Mouse (Mus musculus) kidney, postnatal 4 days (tissue): ENCODE results near the gene Krt27.

ENCODE experiments used
- DNase-seq, 2 experiments: peaks; one replicate each; pipeline ENCODE4 v3.0.0; 2021; ENCODE audit warnings: mixed read lengths in 2 of 2

Gene Krt27

DNA sequence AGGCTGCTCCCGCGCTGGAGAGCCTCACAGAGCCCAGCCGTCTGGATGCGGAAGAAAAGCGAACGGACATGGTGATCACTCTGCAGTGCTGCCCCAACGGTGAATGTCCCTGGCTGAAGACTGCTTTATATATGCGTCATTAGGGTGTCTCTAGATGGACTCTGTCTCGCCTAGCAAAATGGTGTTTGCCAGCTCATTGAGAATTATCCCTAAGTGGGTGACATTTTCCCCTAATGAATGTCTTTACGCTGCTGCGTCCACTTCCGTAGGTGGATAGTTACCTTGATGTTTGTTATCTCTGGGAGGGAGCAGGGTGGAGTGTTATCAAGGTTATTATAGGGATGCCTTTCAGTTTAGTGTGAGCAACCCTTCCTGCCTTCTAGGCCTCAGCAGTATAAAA lies at the start of gene Krt27:
Gene Krt27 (minus strand): TSS at position 101 of the 400 bp plus-strand sequence.
- DNase-seq, result no peak

DNA sequence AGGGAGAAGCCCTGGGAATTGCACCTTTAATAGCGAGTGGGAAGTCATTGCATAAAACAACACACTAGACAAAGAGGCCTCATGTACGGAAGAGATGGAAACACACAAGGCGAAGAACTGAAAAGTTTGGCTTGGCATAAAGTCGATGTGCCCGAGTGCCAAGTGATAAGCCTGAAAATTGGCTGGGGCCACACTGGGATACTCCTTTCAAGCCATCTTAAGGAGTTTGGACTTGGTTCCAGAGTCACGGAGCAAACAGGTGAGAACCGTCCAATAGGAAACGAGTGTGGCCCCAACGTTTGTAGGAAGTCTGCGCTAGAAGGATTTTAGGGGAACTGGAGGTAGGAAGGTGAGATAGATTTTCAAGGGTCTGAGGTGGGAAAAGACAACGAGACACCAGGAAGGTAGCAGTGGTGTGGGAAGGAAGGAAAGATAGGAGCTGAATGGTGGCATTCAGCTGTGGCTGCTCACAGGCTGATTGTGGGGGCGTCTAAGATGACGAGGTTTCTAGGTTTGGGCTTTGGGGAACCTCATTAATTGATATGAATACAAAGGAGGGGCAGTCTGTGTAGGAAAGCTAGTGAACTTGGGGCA lies 49.1 kb upstream of the Krt27 start:
- DNase-seq, result no peak

DNA sequence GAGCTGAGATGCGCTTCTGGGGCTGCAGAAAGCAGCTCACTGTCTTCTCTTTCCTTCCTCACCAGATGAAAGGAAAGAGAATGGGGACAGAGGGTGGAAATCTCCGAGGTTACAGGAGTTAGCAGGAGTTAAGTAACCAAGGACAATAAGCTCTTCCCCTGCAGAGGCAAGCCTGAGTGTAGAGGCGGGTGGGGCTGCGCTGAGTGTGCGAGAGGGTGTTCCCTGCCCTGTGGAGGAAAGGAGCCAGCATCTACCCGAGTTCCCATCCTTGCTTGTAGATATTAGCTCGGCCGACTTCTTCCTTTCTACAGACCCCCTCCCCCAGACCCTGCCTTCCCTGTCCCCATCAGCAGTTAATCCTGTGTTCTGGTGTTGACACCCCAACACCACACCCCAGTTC lies 47.9 kb upstream of the Krt27 start:
- DNase-seq, result no peak

DNA sequence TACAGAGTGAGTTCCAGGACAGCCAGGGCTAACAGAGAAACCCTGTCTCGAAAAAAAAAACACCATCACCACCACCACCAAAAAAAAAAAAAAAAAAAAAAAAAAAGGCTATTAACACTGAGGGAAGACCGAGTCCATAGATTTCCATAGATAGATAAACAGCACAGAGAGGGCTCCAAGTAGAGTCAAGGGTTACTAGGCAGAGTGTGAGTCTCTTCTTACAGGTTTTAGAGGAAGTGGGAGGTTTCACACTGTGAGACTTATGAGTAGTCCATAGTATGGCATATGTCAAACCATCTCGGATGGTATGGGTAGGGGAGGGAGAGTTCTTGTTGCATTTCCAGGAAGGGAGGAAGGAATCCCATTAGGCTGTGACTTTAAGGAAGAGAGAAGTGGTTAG lies 47.2 kb upstream of the Krt27 start:
- no peak for DNase-seq

DNA sequence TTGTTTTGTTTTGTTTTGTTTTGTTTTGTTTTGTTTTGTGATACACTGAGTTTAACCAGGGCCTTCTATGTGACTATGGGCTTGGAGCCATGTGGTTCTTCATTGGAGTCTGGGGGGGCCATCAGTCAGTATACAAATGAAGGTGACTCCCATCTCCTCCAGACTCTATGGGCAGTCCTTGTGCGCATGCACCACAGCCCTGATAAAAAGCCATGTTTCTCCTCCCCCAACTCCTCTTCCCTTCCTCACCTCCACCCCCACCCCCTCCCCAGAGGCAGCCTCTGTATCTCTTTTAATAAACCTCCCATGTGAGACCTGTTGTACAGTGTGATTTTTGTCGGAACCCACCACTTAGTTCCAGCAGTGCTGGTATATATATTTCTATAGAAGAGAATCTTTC lies 45.8 kb upstream of the Krt27 start:
- no peak for DNase-seq

DNA sequence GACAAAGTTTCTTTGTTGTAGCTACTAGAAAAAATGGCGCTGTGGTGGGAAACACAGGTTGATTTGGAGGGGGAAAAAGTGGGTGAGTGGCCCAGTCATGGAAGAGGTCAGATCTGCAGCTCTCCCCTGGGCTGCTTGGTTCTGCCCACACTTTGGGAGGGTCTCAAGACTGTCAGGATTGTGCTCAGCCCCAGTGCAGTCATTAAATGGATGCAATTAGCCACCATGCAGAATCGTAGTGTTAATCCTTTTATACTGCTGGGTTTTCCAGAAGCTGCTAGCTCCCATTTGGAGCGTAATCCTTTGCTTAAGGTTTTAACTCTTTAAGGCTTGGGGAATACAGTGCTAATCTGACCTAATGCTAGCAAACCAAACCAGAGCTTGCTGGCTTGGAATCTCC lies 45.1 kb upstream of the Krt27 start:
- no peak for DNase-seq

DNA sequence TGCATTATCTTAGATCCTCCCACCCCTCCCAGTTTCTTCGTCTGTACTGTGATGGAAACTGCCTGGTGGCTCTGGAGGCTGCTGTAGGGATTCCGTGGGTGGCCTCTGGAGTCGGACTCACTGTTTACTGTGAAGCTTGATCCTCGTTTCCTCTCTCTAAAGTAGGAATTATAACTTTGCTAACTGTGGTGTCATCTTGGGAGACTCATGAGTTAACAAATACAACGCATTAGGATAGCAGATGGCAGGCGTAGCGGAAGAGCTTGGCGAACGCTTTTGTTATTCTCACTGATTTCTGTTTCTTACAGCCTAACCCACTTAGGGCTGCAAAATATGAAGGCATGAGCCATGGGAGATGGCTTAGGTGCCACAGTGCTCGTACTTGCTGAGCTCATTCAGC lies 41.6 kb upstream of the Krt27 start:
- DNase-seq, result no peak

DNA sequence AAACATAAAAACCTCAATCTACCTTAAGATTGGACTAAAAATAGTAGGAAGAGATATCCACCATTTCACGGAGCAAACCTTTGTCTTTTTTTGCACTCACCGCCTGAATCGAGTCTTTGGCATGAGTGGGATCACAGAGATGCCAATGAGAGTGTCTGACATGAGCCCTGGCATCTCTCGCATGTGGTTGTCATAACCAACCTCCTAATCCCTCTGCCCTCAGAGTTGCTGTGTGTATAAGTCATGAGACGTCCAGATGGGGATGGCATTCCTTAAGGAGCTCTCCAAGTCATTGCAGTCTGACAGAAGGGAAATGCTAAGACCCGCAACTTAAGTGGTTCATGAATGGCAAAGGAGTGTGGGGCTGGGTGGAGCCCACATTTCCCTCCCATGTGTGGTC lies 40.5 kb upstream of the Krt27 start:
- no peak for DNase-seq

DNA sequence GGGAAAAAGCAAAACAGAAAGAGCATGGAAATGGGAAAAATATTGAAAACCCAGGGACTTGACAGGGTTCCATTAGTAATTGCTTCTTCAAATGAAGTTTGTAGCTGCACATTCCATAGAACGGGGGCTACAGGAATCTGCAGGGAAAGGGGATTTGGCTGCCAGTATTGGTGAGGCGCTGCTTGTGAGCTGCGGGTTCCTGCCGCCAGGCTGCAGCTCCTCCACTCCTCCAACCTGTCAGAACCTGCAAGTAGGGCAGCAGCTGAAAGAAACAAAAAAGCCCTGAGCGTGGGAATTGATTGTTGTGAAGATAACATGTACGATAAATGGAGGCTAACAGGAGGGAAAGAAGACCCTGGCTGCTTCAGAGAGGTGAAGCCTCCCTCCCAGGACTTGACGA lies 40.0 kb upstream of the Krt27 start:
- DNase-seq, result no peak

DNA sequence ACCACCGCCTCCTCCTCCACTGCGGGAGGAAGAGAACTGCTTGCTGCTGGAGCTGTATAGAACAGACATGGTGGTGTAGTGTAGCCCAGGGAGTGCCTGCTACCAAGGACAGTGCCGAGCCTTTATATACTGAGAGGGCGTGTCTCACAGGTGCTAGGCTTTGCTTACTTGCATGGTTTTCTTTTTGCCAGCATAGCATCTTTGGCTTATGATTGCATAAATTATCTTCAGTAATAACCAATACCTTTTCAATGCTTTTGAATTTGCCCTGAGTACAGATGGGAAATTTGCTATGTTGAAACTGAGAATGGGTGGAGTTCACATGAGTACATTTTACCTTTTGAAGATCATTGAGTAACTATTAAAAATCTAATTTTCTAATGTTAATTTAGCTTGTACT lies 38.4 kb upstream of the Krt27 start, which contains the start of gene Krt10:
Gene Krt10 (minus strand): TSS at position 101 of the 400 bp plus-strand sequence.
- DNase-seq, result no peak

DNA sequence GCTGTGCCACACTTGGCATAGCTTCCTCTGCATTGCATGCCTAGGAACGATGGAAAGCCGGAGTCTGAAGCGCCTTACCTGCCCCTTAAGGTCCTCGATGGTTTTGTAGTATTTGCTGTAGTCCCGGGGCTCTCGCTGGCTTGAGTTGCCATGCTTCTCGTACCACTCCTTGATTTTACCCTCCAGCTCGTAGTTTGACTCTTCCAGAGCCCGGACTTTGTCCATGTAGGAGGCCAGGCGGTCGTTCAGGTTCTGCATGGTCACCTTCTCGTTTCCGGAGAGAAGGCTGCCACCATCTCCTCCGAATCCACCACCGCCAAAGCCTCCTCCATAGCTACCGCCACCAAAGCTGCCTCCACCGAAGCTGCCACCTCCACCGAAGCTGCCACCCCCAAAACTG lies 37.8 kb upstream of the Krt27 start:
- DNase-seq, result peak; percentile 6 to 15

DNA sequence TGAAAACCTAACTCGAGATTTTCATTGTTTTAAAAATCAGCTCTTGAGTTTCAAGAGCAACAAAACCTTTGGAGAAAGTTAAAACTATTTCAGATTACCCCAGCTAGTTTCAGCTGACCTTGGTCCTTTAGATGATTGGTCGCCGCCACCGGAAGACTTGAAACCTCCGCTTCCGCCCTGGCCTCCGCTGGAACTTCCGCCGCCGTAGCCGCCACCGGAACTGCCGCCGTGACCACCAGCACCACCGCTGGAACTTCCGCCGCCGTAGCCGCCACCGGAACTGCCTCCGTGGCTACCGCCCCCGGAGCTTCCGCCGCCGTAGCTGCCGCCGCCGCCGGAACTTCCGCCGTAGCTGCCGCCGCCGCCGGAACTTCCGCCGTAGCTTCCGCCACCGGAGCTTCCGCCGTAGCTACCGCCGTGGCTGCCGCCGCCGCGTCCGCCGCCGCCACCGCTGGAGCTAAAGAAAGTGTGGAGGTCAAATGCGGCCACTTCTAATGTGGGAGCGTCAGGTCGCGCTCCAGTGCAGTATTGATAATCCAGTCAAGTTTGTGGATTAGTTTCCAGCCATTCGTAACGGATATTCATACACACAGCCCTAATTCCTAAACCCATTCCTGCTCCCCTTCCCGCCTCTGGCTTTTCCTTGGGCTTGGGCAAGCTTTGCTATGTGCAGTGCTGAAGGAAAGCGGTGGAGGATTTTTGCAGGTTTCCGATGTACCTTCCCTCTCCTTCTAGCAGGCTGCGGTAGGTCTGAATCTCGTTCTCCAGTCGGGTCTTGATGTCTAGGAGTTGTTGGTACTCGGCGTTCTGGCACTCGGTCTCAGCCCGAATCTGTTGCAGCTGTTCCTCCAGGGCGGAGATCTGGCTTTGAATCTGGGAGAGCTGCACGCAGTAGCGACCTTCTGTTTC lies 35.2 kb upstream of the Krt27 start:
- peak; percentile 92 to 95 for DNase-seq

DNA sequence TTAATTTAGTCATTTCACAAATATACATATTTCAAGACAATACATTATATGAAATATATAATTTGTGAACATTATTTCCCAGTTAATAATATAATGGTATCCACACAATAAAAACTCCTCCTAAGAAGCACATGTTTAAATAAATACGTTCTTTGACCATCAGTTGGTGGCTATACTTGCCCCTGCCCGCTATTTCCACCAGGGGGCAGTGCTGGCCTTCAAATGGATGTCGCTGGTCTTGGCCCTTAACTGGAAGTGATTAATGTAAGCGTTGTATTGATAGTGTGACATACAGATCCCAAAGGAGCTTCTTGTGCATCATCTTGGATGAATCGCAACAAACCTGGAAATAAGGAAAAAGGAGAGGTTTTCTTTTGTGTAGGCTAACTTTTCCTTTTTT lies 28.7 kb upstream of the Krt27 start:
- peak; percentile 82 to 83 for DNase-seq

DNA sequence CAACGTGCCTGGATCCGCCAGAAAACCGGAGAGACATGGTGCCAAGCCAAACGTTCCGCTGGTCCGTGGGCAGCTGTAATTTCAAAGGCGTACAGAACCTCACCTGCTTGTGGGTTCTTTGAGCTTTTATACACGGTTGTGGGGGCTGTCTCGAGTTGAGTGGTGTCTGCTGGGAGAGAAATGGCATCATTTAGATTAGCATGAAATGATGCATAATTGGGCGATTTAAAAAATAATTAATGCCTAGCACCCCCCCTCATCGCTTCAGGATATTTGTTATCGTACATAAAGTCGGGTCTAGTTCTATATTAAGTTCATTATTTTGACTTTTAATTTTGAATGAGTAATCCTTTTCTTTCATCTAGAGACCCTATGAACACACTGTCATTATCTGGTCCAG lies 23.9 kb upstream of the Krt27 start, which contains the start of gene Krt28:
Gene Krt28 (minus strand): TSS at position 101 of the 400 bp plus-strand sequence.
- no peak for DNase-seq

DNA sequence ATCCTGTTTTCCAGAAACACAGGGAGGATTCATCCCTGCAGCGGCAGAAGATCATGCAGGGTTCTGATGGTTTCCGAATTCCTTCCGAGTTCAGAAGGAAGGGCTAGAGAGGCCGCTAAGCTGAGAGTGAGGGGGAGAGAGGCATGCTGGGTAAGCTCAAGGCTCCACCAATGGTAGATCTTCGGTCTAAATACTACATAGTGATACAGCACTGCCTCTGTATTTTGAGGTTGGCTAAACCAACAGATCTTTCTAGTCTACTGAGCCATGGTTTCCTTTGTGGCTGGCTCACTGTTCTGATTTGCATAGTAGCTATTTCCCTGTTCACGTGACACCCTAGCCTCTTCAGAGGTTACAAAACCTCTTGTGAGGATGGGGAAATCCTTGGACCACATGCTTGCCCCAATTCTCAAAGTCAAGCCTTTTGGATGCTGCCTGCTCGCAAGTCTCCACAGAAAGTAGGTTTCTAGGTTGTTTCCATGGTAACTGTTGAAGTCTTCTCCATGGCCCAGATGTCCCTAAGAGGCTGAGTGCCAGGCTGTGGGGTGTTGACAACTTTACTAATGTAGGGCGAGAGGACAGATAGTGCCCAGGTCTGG lies 19.0 kb upstream of the Krt27 start:
- DNase-seq, result no peak

DNA sequence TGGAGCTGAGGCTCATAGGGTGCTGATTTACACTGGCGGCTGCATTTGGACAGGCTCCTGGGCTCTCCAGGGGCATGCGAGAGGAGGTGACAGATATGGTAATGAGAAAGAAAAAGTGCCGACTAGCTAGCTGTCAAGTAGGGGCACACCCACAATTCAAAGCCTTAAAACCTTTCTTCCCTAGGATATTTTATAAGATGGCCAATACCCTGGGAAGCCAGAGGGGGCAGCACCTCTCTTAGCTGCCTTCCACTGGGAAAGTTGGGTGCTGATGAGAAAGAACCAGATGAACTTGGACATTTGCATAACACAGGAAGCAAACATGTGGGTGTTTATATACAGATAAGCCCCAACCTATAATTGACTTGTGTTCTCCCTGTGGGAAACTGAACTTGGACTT lies 18.3 kb upstream of the Krt27 start:
- DNase-seq, result peak; percentile 35 to 42

DNA sequence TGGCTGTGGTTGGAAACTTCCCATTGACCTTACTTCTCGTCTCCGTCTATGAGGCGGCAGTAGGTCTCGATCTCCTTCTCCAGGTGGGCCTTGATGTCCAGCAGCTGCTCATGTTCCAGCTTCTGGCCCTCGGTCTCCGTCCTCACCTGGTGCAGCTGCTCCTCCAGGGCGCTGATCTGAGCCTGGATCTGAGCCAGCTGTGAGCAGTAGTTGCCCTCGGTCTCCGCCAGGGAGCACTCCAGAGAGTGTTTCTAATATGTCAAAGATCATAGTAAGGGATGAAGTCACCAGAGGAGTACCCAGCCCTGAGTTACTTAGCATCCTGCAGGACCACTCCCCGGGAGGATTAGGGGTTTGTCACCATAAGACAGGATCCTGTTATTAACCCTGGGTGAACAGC lies 15.9 kb upstream of the Krt27 start:
- DNase-seq, result peak; percentile 46 to 47

DNA sequence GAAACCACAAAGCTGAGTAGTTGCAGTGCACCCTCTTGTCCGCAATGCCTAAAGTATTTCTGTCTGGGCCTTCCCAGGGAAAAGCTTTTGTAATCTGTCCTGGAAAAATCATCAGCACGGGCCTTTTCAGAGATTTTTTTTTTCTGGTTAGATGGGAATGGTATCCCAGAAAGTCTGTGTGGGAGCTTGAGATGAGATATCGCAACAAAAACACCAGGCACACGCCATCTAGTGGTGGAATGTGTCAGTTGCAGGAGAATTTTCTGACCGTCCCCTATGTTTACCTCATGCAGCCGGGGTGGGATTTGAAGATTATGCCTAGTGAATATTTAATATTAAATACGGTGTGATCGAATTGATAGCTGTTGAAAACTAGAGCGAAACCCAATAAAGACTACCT lies 13.5 kb upstream of the Krt27 start:
- peak; percentile 45 to 47 for DNase-seq

DNA sequence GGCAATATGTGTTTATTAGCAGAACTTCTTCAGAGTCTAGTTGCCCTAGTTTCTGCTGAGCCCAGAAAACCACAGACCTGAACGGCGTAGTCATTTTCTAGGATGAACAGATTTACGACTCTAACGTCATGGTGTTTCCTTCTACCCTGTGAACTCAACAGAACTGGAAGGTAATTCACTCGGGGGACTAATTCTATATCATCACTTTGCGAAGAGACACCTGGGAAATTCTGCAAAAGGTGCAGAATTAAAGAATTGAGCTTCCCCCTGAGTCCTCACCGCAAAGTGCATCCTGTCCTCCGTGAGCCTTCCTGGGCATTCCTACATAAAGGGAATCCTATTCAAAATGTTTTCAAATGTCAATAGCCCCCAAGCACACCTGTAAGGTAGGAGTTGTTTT lies 10.5 kb upstream of the Krt27 start:
- no peak for DNase-seq

DNA sequence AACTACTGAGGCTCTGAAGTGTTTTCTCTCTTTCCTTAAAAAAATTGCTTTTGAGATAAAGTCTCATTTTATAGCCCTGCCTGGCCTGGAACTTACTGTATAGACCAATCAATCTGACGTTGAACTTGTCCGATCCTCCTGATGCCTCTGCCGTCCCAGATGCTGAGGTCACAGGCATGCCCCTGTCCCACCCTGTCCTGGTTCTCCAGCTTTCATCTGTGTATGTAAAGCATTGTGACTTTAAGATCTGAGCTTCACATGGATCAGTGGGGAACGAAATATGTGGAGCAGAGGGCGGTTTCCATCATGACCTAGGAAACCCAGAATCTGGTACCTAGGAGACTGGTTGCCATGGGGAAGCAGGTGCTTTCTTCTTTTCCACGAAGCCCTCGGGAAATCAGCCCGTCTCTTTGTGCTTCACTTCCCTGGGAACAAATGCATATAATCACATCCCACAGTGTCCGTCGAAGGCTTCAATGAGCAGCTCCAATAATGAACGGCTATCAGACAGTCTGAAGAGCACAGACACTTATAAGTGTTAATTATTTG lies 11.5 kb downstream of the Krt27 start:
- DNase-seq, result no peak

DNA sequence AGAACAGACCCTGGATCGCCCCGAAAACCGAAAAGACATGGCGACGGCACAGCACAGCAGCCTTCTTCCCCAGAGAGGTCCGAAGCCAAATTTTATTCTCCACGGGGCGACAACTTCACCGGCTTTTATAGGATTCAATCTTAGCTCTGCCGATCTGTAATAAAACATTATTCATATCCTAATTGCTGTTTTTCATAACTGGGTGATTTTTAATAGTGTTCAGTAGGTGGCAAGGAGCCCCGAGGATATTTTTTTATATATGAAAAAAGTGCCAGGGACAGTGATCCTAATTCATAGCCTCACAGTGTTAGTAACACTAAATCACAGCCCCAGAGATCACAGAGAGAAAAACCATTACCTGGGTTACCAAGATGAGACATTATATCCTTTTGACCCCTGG lies 13.0 kb downstream of the Krt27 start, which contains the start of gene Krt26:
Gene Krt26 (minus strand): TSS at position 101 of the 400 bp plus-strand sequence.
- no peak for DNase-seq

DNA sequence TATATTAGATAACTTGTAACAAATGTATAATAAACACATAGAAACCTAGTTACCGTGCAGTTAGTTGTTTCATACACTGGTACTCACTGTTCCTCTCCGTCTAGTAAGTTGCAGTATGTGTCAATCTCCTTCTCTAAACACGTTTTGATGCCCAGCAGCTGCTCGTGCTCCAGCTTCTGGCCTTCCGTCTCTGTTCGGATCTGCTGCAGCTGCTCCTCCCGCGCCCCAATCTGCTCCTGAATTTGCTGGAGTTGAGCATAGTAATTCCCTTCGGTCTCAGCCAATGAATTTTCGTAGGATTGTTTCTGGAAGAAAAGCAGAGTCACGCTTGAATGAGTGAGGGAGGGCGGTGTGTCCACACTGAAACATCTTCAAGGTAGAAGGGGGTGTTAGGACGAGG lies 17.5 kb downstream of the Krt27 start:
- DNase-seq, result peak; percentile 51

DNA sequence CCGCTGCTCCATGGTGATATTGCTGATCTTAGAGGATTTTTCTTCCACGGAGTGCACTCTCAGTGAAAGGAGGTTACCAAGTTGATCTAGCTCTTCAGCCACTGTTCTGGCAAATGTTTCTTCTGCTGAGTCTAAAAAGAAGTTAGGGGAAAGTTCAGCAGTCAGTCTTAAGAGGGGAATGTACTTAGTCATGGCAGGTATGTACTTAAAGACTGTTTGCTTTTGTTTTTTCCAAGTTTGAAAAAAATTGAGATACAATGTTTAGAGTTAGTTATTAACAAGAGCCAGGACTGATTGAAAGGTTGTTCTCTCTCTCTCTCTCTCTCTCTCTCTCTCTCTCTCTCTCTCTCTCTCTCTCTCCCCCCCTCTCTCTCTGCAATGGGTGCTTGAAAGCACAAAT lies 21.2 kb downstream of the Krt27 start:
- no peak for DNase-seq

DNA sequence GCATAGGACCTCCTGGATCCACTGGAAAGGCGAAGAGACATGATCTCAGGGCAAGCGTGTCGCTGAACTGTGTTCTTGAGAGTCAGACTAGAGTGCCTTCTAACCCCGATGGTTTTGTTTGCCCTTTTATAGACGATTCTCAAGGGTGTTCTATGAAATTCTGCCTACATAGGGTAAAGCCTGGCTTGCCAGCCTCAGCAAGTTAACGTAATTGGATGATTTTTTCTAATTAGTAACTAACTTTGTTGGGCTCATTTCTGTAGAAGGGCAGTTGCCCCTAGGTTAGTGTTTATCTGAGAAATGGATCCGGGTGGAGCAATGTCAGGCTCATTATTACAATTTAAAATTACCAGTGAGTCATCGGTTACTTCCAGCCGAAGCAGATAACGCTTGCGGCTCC lies 28.1 kb downstream of the Krt27 start, which contains the start of gene Krt25:
Gene Krt25 (minus strand): TSS at position 101 of the 400 bp plus-strand sequence.
- no peak for DNase-seq
